Mouse (Mus musculus): ENCODE measurements around the gene Elovl2. TPM values are rescaled to one million over a fixed set of nuclear protein-coding genes. Genes with fewer than 3 reads are reported as not detected.
A peak's percentile ranks its signal among the peaks of the same experiment; 100 is the strongest.
"Not testable (repeated sequence)": the region's sequence is repeated elsewhere in the genome, so short reads cannot be mapped to it uniquely, and the experiment has no call there.

Elovl2 gene
- polyA plus RNA-seq, 1 experiment: not detected

DNA sequence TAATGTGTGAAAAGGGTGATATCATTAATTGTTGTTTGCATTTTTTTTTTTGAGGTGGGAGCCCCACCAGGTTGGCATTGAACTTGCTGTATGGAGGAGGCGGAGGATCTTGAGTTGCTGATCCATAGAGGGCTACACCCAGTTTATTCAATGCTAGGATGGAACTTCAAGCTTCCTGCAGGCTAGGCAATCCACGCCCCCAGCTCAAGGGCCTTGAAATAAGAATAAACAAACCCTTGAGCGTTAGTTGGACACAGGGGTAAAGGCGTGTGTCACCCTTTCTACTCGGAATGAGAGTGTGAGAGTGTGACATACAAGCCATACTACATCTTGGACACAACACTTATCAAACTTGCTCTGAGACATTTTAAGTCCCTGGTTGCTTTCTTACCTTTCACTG, 31.5 kb upstream of the Elovl2 start:
- no peak for TF ChIP-seq GATA1 (IDR thresholded peaks at IDR 0.05; ENCODE audit: low read length)
- TF ChIP-seq TAL1 (IDR thresholded peaks at IDR 0.05; ENCODE audit: low read length): no peak
- peaks cover 39% of the 10 kb centered on the region for H3K4me1 ChIP-seq (ENCODE audit: control insufficient read depth)
- no peaks in the 10 kb centered on the region for H3K27me3 ChIP-seq (ENCODE audit: control insufficient read depth)
- no peaks in the 10 kb centered on the region; the same call in 1 of the 2 replicates for H3K36me3 ChIP-seq (ENCODE audit: control insufficient read depth)
- H3K4me3 ChIP-seq (replicated peaks): no peak overlapping the region
- H3K9me3 ChIP-seq (ENCODE audit: control insufficient read depth, low read length): no peaks in the 10 kb centered on the region

DNA sequence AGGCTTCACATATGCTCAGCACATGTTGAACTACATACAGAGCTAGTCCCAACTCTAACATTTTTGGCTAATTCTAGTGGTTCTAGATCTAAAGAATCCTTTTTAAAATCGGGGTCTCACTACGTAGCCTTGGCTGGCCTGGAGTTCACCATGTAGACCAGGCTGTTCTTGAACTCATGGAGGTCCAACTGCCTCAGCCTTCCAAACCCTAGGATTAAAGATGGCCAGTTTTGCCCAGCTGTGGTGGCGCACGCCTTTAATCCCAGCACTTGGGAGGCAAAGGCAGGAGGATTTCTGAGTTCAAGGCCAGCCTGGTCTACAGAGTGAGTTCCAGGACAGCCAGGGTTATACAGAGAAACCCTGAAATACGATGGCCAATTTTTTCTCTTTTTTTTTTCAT, 31.0 kb upstream of the Elovl2 start:
- H3K27me3 ChIP-seq (ENCODE audit: control insufficient read depth); H3K36me3 ChIP-seq (ENCODE audit: control insufficient read depth); H3K9me3 ChIP-seq (ENCODE audit: control insufficient read depth, low read length): not testable (repeated sequence)
- peaks cover 39% of the 10 kb centered on the region for H3K4me1 ChIP-seq (ENCODE audit: control insufficient read depth)
- H3K4me3 ChIP-seq (replicated peaks): peak overlapping the region; percentile 100

DNA sequence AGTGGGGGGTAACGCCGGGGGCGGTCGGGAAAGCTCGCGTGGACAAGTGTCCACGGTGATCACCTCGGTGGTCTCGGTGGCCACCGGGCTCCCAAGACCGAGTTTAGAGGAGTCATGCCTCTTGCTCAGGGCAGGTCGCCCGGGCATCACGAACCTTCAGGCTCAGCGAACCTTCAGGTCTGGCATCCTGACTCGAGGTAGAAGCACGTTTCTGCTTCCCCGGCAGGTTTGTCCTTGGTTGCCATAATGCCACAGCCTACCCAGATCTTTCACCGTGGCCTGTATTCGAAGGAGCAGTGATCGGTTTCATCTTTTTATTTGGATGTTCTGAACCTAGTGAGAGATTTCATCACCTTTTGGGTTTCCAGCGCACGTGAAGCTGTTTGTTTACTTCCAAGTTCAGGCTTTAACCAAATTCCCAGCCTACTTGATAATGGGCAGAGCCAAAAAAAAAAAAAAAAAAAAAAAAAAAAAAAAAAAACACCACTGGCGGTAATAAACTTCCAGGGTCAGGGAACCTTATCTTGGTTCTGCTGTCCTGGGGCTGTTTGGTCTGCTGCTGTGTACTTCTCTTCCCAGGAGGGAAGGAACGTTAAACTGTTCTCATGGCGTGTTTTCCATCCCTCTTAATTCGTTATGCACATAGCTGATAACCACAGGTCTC, 30.2 kb upstream of the Elovl2 start:
- no peak; the same call in 2 of the 3 replicates for TF ChIP-seq TAL1 (IDR thresholded peaks at IDR 0.05; ENCODE audit: low read length)

DNA sequence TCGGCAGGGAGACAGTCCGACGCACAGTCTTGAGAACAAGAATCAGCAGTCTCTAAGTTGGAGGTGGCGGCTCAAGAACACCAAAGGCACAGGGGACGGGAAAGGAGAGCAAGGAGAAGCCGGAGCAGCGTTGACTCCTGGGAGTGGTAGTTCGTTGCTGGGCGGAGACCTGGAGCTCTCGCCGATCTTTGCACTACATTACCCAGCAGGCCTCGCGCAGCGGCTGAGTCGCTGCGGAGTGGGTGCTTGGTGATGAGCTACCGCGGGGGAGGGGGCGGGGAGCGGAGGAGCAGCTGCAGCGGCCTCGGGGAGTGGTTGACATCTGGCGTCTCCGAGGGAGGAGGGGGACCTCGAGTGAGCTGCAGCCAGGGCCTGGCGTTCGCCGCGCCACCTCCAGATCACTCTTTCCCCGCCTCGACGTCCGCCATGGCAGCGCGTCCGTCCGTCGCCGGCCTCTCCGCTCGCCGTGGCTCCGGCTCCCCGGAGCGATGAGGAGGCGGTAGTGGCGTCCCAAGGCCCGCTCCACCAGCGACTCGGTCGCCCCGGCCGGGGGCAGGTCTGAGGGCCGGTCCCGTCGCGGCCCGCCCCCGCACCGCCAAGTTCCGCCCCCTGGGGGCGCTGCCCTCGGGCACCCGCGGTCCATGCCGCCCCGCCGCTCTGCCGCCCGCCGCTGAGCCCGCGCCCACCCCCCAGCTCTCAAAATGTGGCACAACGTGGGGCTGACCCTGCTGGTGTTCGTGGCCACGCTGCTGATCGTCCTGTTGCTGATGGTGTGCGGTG, 29.5 kb upstream of the Elovl2 start, which contains the start of gene Smim13:
Gene Smim13 (plus strand): TSS at position 307 of the 780 bp plus-strand sequence.
- H3K36me3 ChIP-seq (ENCODE audit: control insufficient read depth): no peaks in the 10 kb centered on the region; the same call in 1 of the 2 replicates

More for the DNA sequence above, 30.2 kb upstream of the Elovl2 start:
- Histone ChIP-seq H3K4me1 (ENCODE audit: control insufficient read depth) (peaks cover 39% of the 10 kb centered on the region), H3K4me3 (replicated peaks) (peak overlapping the region; percentile 100), H3K27me3 (ENCODE audit: control insufficient read depth) (peaks cover 3% of the 10 kb centered on the region), H3K9me3 (ENCODE audit: control insufficient read depth, low read length) (no peaks in the 10 kb centered on the region), H3K36me3 (ENCODE audit: control insufficient read depth) (no peaks in the 10 kb centered on the region; the same call in 1 of the 2 replicates)

DNA sequence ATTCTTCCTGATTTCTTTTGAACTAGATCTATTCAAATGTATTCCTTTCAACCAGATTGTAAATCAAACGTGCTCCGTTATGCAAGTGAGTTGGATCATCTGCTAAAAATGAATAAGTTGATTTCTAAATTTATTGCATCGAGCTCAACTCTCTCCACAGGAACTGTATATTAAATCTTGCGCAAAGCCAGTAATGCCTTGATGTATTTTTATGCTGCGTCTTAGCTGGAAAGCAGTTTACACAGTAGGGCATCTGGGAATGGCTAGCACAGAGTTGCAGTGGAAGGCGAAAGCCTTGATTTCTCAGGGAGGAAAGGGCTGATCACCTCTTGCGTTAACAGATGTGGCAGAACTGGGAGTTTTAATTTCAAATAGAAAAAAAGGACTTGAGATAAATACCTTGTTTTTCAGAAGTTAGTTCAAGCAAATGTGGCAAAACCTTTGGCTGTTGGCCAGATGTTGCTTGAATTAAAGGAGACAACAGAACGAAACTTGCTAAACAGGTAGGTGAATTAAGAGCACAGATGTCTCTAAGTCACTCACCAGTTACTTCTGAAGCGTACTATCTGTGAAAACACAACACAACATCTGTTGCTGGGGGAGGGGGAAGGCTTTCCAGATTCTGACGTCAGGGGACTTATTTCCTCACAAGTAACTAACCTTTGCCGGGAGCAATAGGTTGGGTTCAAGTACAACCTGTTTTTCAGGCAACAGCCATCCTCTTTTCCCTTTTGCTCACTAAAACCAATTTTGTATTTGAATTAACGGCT, 28.7 kb upstream of the Elovl2 start:
- Histone ChIP-seq H3K9me3 (ENCODE audit: control insufficient read depth, low read length) (no peaks in the 10 kb centered on the region), H3K27me3 (ENCODE audit: control insufficient read depth) (peaks cover 6% of the 10 kb centered on the region), H3K4me3 (replicated peaks) (peak overlapping the region; percentile 100), H3K4me1 (ENCODE audit: control insufficient read depth) (peaks cover 39% of the 10 kb centered on the region), H3K36me3 (ENCODE audit: control insufficient read depth) (no peaks in the 10 kb centered on the region; the same call in 1 of the 2 replicates)
- TF ChIP-seq GATA1 (IDR thresholded peaks at IDR 0.05; ENCODE audit: low read length) (no peak), TAL1 (IDR thresholded peaks at IDR 0.05; ENCODE audit: low read length) (0 out of 3 replicates have a peak, but pooled peaks have one; percentile 30)

More for the DNA sequence above, 29.5 kb upstream of the Elovl2 start, which contains the start of gene Smim13:
- Histone ChIP-seq H3K4me3 (replicated peaks) (peak within 1 kb of the TSS; percentile 100), H3K4me1 (ENCODE audit: control insufficient read depth) (peaks cover 39% of the 10 kb centered on the region), H3K27me3 (ENCODE audit: control insufficient read depth) (peaks cover 3% of the 10 kb centered on the region), H3K9me3 (ENCODE audit: control insufficient read depth, low read length) (no peaks in the 10 kb centered on the region)
- no peak for TF ChIP-seq GATA1 (IDR thresholded peaks at IDR 0.05; ENCODE audit: low read length)
- TF ChIP-seq TAL1 (IDR thresholded peaks at IDR 0.05; ENCODE audit: low read length): no peak

DNA sequence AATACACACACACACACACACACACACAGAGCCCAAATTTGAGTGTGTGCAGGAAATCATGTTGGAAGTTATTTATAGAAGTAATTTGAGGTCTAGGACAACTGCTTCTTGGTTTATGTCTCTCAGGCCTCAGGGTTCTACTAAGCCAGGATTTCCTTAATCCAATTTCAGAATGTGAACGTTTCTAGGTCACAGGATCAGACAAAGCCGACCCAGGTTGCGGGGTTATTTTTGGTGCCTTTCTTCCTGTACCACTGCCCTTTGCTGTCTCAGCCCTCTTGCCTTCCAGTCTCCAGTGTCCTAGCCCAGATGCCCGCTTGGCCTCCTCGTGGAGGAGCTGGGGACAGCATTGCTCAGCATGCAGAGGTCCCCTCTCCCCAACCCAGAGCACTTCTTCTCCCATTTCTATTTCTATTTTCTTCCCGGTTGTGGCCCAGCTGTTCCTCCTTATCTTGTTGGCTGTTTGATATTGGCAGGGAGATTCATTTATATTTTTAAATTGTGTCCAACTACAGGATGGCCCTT, 24.2 kb upstream of the Elovl2 start:
- H3K36me3 ChIP-seq (ENCODE audit: control insufficient read depth): no peaks in the 10 kb centered on the region
- peaks cover 17% of the 10 kb centered on the region for H3K4me1 ChIP-seq (ENCODE audit: control insufficient read depth)
- TF ChIP-seq GATA1 (IDR thresholded peaks at IDR 0.05; ENCODE audit: low read length) (no peak), TAL1 (IDR thresholded peaks at IDR 0.05; ENCODE audit: low read length) (no peak)
- H3K4me3 ChIP-seq (replicated peaks): no peak overlapping the region
- no peaks in the 10 kb centered on the region for H3K9me3 ChIP-seq (ENCODE audit: control insufficient read depth, low read length)
- peaks cover 13% of the 10 kb centered on the region for H3K27me3 ChIP-seq (ENCODE audit: control insufficient read depth)

DNA sequence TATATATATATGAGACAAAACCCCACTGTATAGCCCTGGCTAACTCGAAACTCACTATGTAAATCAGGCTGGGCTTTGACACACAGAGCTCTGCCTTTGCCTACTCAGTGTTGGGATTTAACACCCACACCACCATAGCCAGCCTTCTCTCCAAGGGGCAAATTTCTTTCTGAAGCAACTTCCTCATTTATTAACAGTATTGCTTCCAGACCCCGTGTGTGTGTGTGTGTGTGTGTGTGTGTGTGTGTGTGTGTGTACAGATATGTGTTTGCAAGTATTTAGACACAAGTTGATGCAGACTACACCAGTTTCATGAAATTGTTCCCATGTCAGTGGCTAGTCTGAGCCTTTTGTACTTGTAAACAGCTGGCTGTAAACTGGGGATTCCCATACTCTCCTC, 21.4 kb upstream of the Elovl2 start:
- H3K4me1 ChIP-seq (ENCODE audit: control insufficient read depth): no peaks in the 10 kb centered on the region
- no peaks in the 10 kb centered on the region for H3K36me3 ChIP-seq (ENCODE audit: control insufficient read depth)

DNA sequence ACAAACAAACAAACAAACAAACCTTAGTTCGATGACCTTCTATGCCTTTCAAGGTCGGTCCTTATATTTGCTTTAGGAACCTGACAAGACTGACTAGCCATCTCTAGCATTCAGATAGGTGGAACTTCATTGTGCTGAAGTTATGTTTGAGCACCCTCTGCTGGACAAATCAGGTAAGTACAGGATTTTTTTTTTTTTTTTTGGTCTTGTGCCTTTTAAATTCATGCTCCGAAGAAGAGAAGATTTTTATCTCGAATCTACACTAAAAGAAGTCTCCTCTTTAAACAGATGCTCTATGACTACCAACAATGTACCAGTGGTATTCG, 18.6 kb upstream of the Elovl2 start:
- Histone ChIP-seq H3K4me3 (replicated peaks) (no peak overlapping the region), H3K36me3 (ENCODE audit: control insufficient read depth) (no peaks in the 10 kb centered on the region), H3K27me3 (ENCODE audit: control insufficient read depth) (peaks cover 9% of the 10 kb centered on the region; the same call in 1 of the 2 replicates), H3K9me3 (ENCODE audit: control insufficient read depth, low read length) (no peaks in the 10 kb centered on the region), H3K4me1 (ENCODE audit: control insufficient read depth) (no peaks in the 10 kb centered on the region)
- TF ChIP-seq GATA1 (IDR thresholded peaks at IDR 0.05; ENCODE audit: low read length): no peak
- no peak for TF ChIP-seq TAL1 (IDR thresholded peaks at IDR 0.05; ENCODE audit: low read length)

More for the DNA sequence above, 21.4 kb upstream of the Elovl2 start:
- no peak overlapping the region for H3K4me3 ChIP-seq (replicated peaks)
- no peaks in the 10 kb centered on the region for H3K9me3 ChIP-seq (ENCODE audit: control insufficient read depth, low read length)
- TF ChIP-seq TAL1 (IDR thresholded peaks at IDR 0.05; ENCODE audit: low read length) (no peak), GATA1 (IDR thresholded peaks at IDR 0.05; ENCODE audit: low read length) (no peak)
- peaks cover 14% of the 10 kb centered on the region for H3K27me3 ChIP-seq (ENCODE audit: control insufficient read depth)

Data from erythroblast, embryonic 14.5 days (primary cell).